Mouse (Mus musculus) limb, embryonic 11.5 days (tissue): Measurements from ENCODE around the gene Htr5b. TPM values are rescaled to one million over a fixed set of nuclear protein-coding genes. Genes with fewer than 3 reads are reported as not detected.

ENCODE experiments used
- ATAC-seq: fragments of 200-750 bp; cut with Nextera tagmentation; 2 replicates; pipeline ENCODE4 v1.8.0; 2017; ENCODE audit warnings: low read depth; ENCODE audit not compliant: insufficient number of reproducible peaks, low FRiP score, low TSS enrichment
- DNase-seq: peaks from one replicate; pipeline ENCODE4 v3.0.0-alpha.2; 2015; ENCODE audit warnings: low spot score
- H3K27ac ChIP-seq: fragments of 300-500 bp; sonication (generic); replicated peaks from 2 replicates; pipeline ENCODE4 v1.5.1; 2014; ENCODE audit warnings: low read depth, mild to moderate bottlenecking, low read length
- H3K27me3 ChIP-seq: fragments of 300-500 bp; sonication (generic); 2 replicates; pipeline ENCODE4 v1.6.1; 2014; ENCODE audit warnings: mild to moderate bottlenecking, low read length, mixed read lengths; ENCODE audit not compliant: control insufficient read depth, insufficient read depth
- H3K36me3 ChIP-seq: fragments of 300-500 bp; sonication (generic); 2 replicates; pipeline ENCODE4 v1.6.1; 2014; ENCODE audit warnings: mild to moderate bottlenecking, low read length, moderate library complexity, mixed read lengths; ENCODE audit not compliant: control insufficient read depth, insufficient read depth
- H3K4me1 ChIP-seq: fragments of 300-500 bp; sonication (generic); 2 replicates; pipeline ENCODE4 v1.6.1; 2014; ENCODE audit warnings: low read length, mixed read lengths; ENCODE audit not compliant: control insufficient read depth, insufficient read depth
- H3K4me2 ChIP-seq: fragments of 300-500 bp; sonication (generic); 2 replicates; pipeline ENCODE4 v1.6.1; 2014; ENCODE audit warnings: low read depth, mild to moderate bottlenecking, moderate library complexity; ENCODE audit not compliant: severe bottlenecking
- H3K4me3 ChIP-seq: fragments of 300-500 bp; sonication (generic); 2 replicates; pipeline ENCODE4 v1.5.1; 2014; ENCODE audit warnings: low read depth, low read length
- H3K9ac ChIP-seq: fragments of 300-500 bp; sonication (generic); 2 replicates; pipeline ENCODE4 v1.6.1; 2014; ENCODE audit warnings: mild to moderate bottlenecking, low read length
- H3K9me3 ChIP-seq: fragments of 300-500 bp; sonication (generic); 2 replicates; pipeline ENCODE4 v1.6.1; 2016; ENCODE audit warnings: low read length; ENCODE audit not compliant: control insufficient read depth
- WGBS: fragments of 180-500 bp; shearing (Covaris S2); extraction: QIAGEN DNeasy Blood & Tissue Kit; methylation state at CpG from one replicate; pipeline ENCODE4 v1.1.7; 2014; 5-methylcytosine and 5-hydroxymethylcytosine counted together
- polyA plus RNA-seq: library from polyadenylated mRNA; unstranded; fragments of >200 nt; fragmentation: Nextera tagmentation; extraction: Ambion mirVana; gene quantifications from 2 replicates; pipeline ENCODE4 v1.2.1, GENCODE M21; 2014

Gene Htr5b
- polyA plus RNA-seq, 1 experiment from 2014 or later: 1.2 TPM

- Histone ChIP-seq H3K4me1 (no peaks in the 10 kb centered on the region), H3K36me3 (0 out of 2 replicates have a peak, but pooled peaks cover 3% of the 10 kb centered on the region), H3K9ac (no peak overlapping the region), H3K27me3 (no peaks in the 10 kb centered on the region), H3K4me2 (no peak overlapping the region), H3K4me3 (no peak overlapping the region), H3K27ac (no peak overlapping the region), H3K9me3 (no peaks in the 10 kb centered on the region)
- WGBS: 86% methylated on average over 4 of the region's 4 CpGs
- ATAC-seq (no peak), DNase-seq (no peak)
These were observed 20.4 kb upstream of the Htr5b start for GRCm38 (mm10) chr1:121548667-121549066.

GRCm38 (mm10) chr1:121546844-121547243 is 18.6 kb upstream of the Htr5b start:
- ATAC-seq (no peak), DNase-seq (no peak)
- Histone ChIP-seq H3K36me3 (no peaks in the 10 kb centered on the region), H3K27ac (no peak overlapping the region), H3K9ac (no peak overlapping the region), H3K4me3 (no peak overlapping the region), H3K4me1 (no peaks in the 10 kb centered on the region), H3K9me3 (no peaks in the 10 kb centered on the region), H3K27me3 (no peaks in the 10 kb centered on the region), H3K4me2 (no peak overlapping the region)
- WGBS: 85% methylated on average over 2 of the region's 2 CpGs

DNA sequence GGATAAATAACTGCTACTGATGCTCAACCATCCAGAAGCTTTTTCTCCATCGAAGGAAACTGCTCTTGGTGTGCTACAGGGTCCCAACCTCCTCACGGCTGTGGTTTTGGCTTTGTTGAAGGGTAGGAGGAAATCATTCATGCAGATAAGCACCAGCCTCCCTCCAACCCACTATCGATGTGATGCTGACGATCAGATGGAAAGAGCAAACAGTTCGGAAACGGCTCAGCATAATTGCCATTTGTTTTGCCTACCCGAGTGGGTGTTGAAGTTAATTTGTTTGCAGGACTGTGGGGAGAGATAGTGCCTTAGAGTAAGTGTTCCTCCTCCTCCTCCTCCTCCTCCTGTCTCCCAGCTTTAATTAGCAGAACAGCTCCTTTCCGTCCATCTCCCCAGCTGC is 12.1 kb upstream of the Htr5b start:
- no peak overlapping the region for H3K9ac ChIP-seq
- H3K9me3 ChIP-seq: no peaks in the 10 kb centered on the region
- 77% methylated on average over 8 of the region's 8 CpGs for WGBS

DNA sequence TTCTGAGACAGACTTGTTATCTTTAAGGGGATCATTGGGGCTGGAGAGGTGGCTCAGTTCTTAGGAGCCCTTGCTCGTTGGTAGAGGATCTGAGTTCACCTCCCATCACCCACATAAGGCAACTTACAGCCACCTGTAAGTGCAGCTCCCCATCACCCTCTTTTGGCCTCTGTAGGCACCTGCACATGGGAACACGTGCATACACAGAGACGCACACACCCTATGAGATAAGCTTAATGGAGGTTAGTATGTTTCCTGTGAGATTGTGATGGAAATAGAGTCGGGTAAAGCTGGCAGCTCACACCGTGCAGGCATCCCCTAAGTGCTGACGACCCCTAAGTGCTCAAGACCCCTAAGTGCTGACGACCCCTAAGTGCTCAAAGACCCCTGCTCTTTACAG is 3.2 kb upstream of the Htr5b start:
- H3K27ac ChIP-seq: no peak overlapping the region
- DNase-seq (no peak), ATAC-seq (no peak)
- H3K36me3 ChIP-seq: no peaks in the 10 kb centered on the region
- no peak overlapping the region for H3K4me2 ChIP-seq
- no peak overlapping the region for H3K9ac ChIP-seq
- WGBS: 76% methylated on average over 7 of the region's 7 CpGs
- H3K27me3 ChIP-seq: peaks cover 12% of the 10 kb centered on the region
- H3K9me3 ChIP-seq: no peaks in the 10 kb centered on the region
- peaks cover 7% of the 10 kb centered on the region; the same call in 1 of the 2 replicates for H3K4me1 ChIP-seq
- H3K4me3 ChIP-seq: no peak overlapping the region

More for the DNA sequence above, 12.1 kb upstream of the Htr5b start:
- H3K4me3 ChIP-seq: no peak overlapping the region
- H3K36me3 ChIP-seq: no peaks in the 10 kb centered on the region
- ATAC-seq (no peak), DNase-seq (no peak)
- H3K27me3 ChIP-seq: no peaks in the 10 kb centered on the region
- no peak overlapping the region for H3K27ac ChIP-seq
- H3K4me2 ChIP-seq: no peak overlapping the region
- H3K4me1 ChIP-seq: no peaks in the 10 kb centered on the region

DNA sequence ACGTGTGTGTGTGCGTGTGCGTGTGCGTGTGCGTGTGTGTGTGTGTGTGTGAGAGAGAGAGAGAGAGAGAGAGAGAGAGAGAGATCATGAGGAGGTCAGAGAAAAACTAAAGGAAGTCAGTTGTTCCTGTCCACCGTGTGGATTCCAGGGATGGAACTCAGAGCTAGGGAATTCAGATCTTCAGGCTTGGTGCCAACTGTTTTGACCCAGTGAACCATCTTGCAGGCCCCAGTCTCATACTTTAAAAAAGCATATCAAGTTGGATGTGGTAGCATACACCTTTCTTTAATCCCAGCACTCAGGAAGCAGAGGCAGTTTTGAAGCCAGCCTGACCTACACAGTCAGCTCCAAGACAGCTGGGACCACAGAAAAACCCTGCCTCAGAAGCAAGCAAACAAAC is 1.0 kb upstream of the Htr5b start:
- DNase-seq (no peak), ATAC-seq (no peak)
- H3K4me3 ChIP-seq: no peak overlapping the region
- 88% methylated on average over 6 of the region's 6 CpGs for WGBS
- H3K9me3 ChIP-seq: no peaks in the 10 kb centered on the region
- no peak overlapping the region for H3K4me2 ChIP-seq
- no peak overlapping the region for H3K27ac ChIP-seq
- no peaks in the 10 kb centered on the region for H3K36me3 ChIP-seq
- no peak overlapping the region for H3K9ac ChIP-seq
- peaks cover 7% of the 10 kb centered on the region; the same call in 1 of the 2 replicates for H3K4me1 ChIP-seq
- H3K27me3 ChIP-seq: peaks cover 12% of the 10 kb centered on the region

- no peaks in the 10 kb centered on the region for H3K36me3 ChIP-seq
- H3K4me1 ChIP-seq: peaks cover 7% of the 10 kb centered on the region; the same call in 1 of the 2 replicates
- H3K4me2 ChIP-seq: peak overlapping the region; percentile 75
- peak overlapping the region; percentile 27 for H3K4me3 ChIP-seq
- ATAC-seq (no peak; the same call in 1 of the 2 replicates), DNase-seq (peak; percentile 52)
- H3K9ac ChIP-seq: no peak overlapping the region
- H3K27ac ChIP-seq: no peak overlapping the region
- 10% methylated on average over 55 of the region's 55 CpGs for WGBS
- no peaks in the 10 kb centered on the region for H3K9me3 ChIP-seq
- H3K27me3 ChIP-seq: peaks cover 12% of the 10 kb centered on the region
These were observed 466 bp downstream of the Htr5b start for GRCm38 (mm10) chr1:121527600-121528398.

GRCm38 (mm10) chr1:121527061-121527460 is 1.2 kb downstream of the Htr5b start:
- Histone ChIP-seq H3K27me3 (peaks cover 12% of the 10 kb centered on the region), H3K4me3 (peak overlapping the region; percentile 27), H3K36me3 (no peaks in the 10 kb centered on the region)

GRCm38 (mm10) chr1:121518609-121519008 is 9.7 kb downstream of the Htr5b start:
- H3K4me2 ChIP-seq: no peak overlapping the region
- H3K9me3 ChIP-seq: no peaks in the 10 kb centered on the region
- WGBS: 71% methylated on average over 1 of the region's 1 CpGs
- no peak overlapping the region for H3K9ac ChIP-seq
- H3K27ac ChIP-seq: no peak overlapping the region
- ATAC-seq: no peak
- no peak for DNase-seq
- no peak overlapping the region for H3K4me3 ChIP-seq
- no peaks in the 10 kb centered on the region for H3K4me1 ChIP-seq
- no peaks in the 10 kb centered on the region for H3K27me3 ChIP-seq
- no peaks in the 10 kb centered on the region for H3K36me3 ChIP-seq

More at GRCm38 (mm10) chr1:121527061-121527460, 1.2 kb downstream of the Htr5b start:
- peak overlapping the region; percentile 75; the same call in 1 of the 2 replicates for H3K4me2 ChIP-seq
- ATAC-seq (no peak), DNase-seq (no peak)
- 47% methylated on average over 17 of the region's 17 CpGs for WGBS
- no peaks in the 10 kb centered on the region for H3K9me3 ChIP-seq
- no peak overlapping the region for H3K27ac ChIP-seq
- H3K4me1 ChIP-seq: peaks cover 7% of the 10 kb centered on the region; the same call in 1 of the 2 replicates
- no peak overlapping the region for H3K9ac ChIP-seq
